Mouse (Mus musculus) neural tube, embryonic 12.5 days (tissue): Measurements from ENCODE around the gene Lsm14a. TPM values are rescaled to one million over a fixed set of nuclear protein-coding genes. Genes with fewer than 3 reads are reported as not detected.

Experiments used
- ATAC-seq: fragments of 200-750 bp; cut with Nextera tagmentation; 2 replicates; pipeline ENCODE4 v1.8.0; 2017; ENCODE audit warnings: low read depth, mild to moderate bottlenecking, moderate TSS enrichment, moderate library complexity; ENCODE audit not compliant: low FRiP score
- H3K27ac ChIP-seq: fragments of 300-500 bp; sonication (generic); 2 replicates; pipeline ENCODE4 v1.5.1; 2016
- H3K27me3 ChIP-seq: fragments of 300-500 bp; sonication (generic); replicated peaks from 2 replicates; pipeline ENCODE4 v1.6.1; 2016; ENCODE audit warnings: mild to moderate bottlenecking
- H3K36me3 ChIP-seq: fragments of 300-500 bp; sonication (generic); 2 replicates; pipeline ENCODE4 v1.6.1; 2016; ENCODE audit warnings: mild to moderate bottlenecking
- H3K4me1 ChIP-seq: fragments of 300-500 bp; sonication (generic); 2 replicates; pipeline ENCODE4 v1.6.1; 2016
- H3K4me2 ChIP-seq: fragments of 300-500 bp; sonication (generic); replicated peaks from 2 replicates; pipeline ENCODE4 v1.6.1; 2016; ENCODE audit warnings: mild to moderate bottlenecking
- H3K4me3 ChIP-seq: fragments of 300-500 bp; sonication (generic); 2 replicates; pipeline ENCODE4 v1.5.1; 2016
- H3K9ac ChIP-seq: fragments of 300-500 bp; sonication (generic); 2 replicates; pipeline ENCODE4 v1.6.1; 2016; ENCODE audit warnings: mild to moderate bottlenecking
- H3K9me3 ChIP-seq: fragments of 300-500 bp; sonication (generic); 2 replicates; pipeline ENCODE4 v1.6.1; 2016; ENCODE audit warnings: mild to moderate bottlenecking
- WGBS: fragments of 180-500 bp; shearing (Covaris S2); methylation state at CpG from one replicate; pipeline ENCODE4 v1.1.7; 2016; 5-methylcytosine and 5-hydroxymethylcytosine counted together
- polyA plus RNA-seq: library from polyadenylated mRNA; unstranded; fragments of >200 nt; fragmentation: Nextera tagmentation; extraction: Ambion mirVana; gene quantifications from 2 replicates; pipeline ENCODE4 v1.2.1, GENCODE M21; 2016

Gene Lsm14a
- polyA plus RNA-seq, 1 experiment from 2014 or later, result 101 TPM

DNA sequence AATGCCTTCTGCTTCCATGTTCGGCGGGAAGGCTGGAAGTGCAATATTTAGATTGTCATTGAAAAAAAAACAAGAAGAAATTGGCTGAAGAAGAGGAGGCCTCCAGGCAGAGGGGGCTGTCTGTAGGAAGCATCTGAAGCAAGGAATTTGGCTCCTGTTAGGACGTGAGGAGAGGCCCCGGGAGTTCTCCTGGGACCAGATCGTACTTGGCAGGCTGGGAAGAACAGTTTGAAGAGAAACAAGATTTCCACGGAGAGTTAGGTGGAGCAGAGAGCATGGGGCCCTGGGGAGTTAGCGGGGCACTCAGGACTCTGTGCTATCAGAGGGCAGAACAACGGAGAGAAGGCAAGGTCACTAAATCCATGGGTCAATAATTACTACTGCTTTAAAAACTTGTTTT is 69.8 kb downstream of the Lsm14a start:
- no peaks in the 10 kb centered on the region for H3K27me3 ChIP-seq
- H3K4me1 ChIP-seq, result peaks cover 5% of the 10 kb centered on the region
- H3K4me3 ChIP-seq, result no peak overlapping the region
- H3K4me2 ChIP-seq, result no peak overlapping the region
- no peak overlapping the region for H3K9ac ChIP-seq
- no peak for ATAC-seq
- H3K27ac ChIP-seq, result no peak overlapping the region
- 83% methylated on average over 8 of the region's 8 CpGs for WGBS
- H3K9me3 ChIP-seq, result peaks cover 8% of the 10 kb centered on the region
- no peaks in the 10 kb centered on the region for H3K36me3 ChIP-seq

DNA sequence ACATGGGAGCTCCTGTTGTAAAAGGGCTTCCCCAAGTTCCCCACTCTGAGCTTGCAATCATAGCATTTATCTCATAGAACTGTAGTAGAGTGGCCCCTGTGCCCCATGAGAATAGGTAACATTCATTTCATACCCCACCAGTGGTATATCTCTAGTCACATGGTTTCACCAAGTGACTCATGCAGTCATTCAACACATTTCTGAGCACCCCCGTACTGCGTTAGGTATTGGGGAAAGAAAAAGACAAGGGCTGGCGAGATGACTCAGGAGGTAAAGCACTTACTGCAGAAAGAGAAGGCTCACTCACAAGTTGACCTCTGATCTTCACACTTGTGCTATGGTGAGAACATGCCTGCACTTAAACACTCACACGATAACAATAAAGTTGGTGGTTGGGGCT is 71.2 kb downstream of the Lsm14a start:
- ATAC-seq, result no peak
- Histone ChIP-seq H3K27me3 (no peaks in the 10 kb centered on the region), H3K4me2 (no peak overlapping the region), H3K9me3 (peaks cover 8% of the 10 kb centered on the region), H3K27ac (no peak overlapping the region), H3K4me1 (peaks cover 5% of the 10 kb centered on the region), H3K36me3 (no peaks in the 10 kb centered on the region), H3K9ac (no peak overlapping the region), H3K4me3 (no peak overlapping the region)
- 94% methylated on average over 4 of the region's 4 CpGs for WGBS

GRCm38 (mm10) chr7:34321119-34321518 is 72.0 kb downstream of the Lsm14a start:
- H3K4me3 ChIP-seq, result no peak overlapping the region
- ATAC-seq, result no peak
- 79% methylated on average over 5 of the region's 5 CpGs for WGBS
- H3K27me3 ChIP-seq, result no peaks in the 10 kb centered on the region
- H3K36me3 ChIP-seq, result no peaks in the 10 kb centered on the region
- peaks cover 5% of the 10 kb centered on the region for H3K4me1 ChIP-seq
- no peak overlapping the region for H3K27ac ChIP-seq
- no peak overlapping the region for H3K4me2 ChIP-seq
- H3K9ac ChIP-seq, result no peak overlapping the region
- H3K9me3 ChIP-seq, result peaks cover 8% of the 10 kb centered on the region

- no peaks in the 10 kb centered on the region for H3K27me3 ChIP-seq
- 32% methylated on average over 3 of the region's 3 CpGs for WGBS
- no peak overlapping the region for H3K4me2 ChIP-seq
- H3K27ac ChIP-seq, result no peak overlapping the region
- no peak overlapping the region for H3K4me3 ChIP-seq
- ATAC-seq, result no peak
- no peak overlapping the region for H3K9ac ChIP-seq
- H3K9me3 ChIP-seq, result peaks cover 8% of the 10 kb centered on the region
- peaks cover 5% of the 10 kb centered on the region for H3K4me1 ChIP-seq
- no peaks in the 10 kb centered on the region for H3K36me3 ChIP-seq
Observed at GRCm38 (mm10) chr7:34319957-34320356, 73.2 kb downstream of the Lsm14a start.

GRCm38 (mm10) chr7:34319123-34319522 is 74.0 kb downstream of the Lsm14a start:
- peaks cover 5% of the 10 kb centered on the region for H3K4me1 ChIP-seq
- no peak overlapping the region for H3K27ac ChIP-seq
- H3K9me3 ChIP-seq, result peaks cover 1% of the 10 kb centered on the region
- 98% methylated on average over 2 of the region's 2 CpGs for WGBS
- no peak overlapping the region for H3K4me3 ChIP-seq
- H3K4me2 ChIP-seq, result no peak overlapping the region
- ATAC-seq, result no peak
- H3K36me3 ChIP-seq, result no peaks in the 10 kb centered on the region
- H3K27me3 ChIP-seq, result no peaks in the 10 kb centered on the region
- no peak overlapping the region for H3K9ac ChIP-seq

DNA sequence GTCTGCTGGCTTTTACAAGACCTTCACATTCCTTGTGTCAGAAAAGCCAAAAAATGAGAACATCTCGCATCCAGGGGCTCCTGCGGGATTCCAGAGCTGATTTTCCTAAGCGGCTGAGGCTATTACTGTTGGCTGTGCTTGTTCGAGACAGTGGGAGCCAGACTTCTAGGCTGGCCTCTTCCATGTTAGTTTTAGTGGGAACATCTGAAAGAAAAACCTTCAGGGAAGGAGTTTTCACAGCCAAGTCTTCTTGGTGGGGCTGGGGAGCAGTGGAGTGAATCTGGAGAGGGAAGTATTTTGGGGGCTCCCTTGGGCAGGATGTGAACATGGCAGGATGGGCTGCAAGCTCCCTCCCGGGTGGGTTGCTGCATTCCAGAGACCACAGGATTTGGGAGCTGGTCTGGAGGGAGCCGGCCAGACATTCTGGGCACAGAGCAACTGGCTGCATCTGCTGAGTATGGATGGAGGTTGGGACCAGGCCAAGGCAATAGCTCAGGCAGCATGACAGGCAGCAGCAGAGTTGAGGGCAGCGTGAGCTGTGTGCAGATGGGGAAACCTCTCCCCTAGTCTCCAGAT is 75.1 kb downstream of the Lsm14a start:
- H3K9ac ChIP-seq, result no peak overlapping the region
- no peak for ATAC-seq
- H3K36me3 ChIP-seq, result no peaks in the 10 kb centered on the region
- peaks cover 5% of the 10 kb centered on the region for H3K4me1 ChIP-seq
- no peak overlapping the region for H3K27ac ChIP-seq
- H3K4me3 ChIP-seq, result no peak overlapping the region
- H3K27me3 ChIP-seq, result no peaks in the 10 kb centered on the region
- no peak overlapping the region for H3K4me2 ChIP-seq
- WGBS, result 64% methylated on average over 7 of the region's 7 CpGs
- H3K9me3 ChIP-seq, result no peaks in the 10 kb centered on the region

DNA sequence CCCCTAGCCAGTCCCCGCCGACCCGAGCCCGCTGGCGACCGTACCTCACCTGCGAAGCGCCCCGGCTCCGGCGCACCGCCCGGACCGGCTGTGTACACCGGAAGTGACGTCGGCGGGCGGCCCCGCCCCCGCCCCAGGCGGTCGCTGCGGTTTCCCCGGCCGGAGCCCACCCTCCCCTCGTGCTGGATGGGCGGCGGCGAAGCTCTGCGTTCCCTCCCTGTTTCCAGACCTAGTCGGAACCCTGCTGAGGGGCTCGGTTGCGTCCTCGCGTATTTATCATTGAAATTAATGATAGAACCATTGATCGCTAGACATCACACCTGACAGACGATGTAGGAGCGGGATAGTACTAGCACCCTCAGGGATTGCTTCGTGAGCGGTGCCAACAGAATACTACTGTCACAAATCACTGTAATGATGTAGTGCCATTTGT is 79.7 kb downstream of the Lsm14a start, which contains the start of gene 4931406P16Rik:
TSS of gene 4931406P16Rik (minus strand) at position 109 of the 433 bp plus-strand sequence.
- WGBS, result under 1% methylated on average over 41 of the region's 41 CpGs
- no peaks in the 10 kb centered on the region for H3K36me3 ChIP-seq
- H3K4me3 ChIP-seq, result peak within 1 kb of the TSS; percentile 91
- H3K27me3 ChIP-seq, result no peaks in the 10 kb centered on the region
- H3K9me3 ChIP-seq, result no peaks in the 10 kb centered on the region
- peak within 1 kb of the TSS; percentile 82 for H3K4me2 ChIP-seq
- H3K27ac ChIP-seq, result peak within 1 kb of the TSS; percentile 69
- peak; percentile 91 for ATAC-seq
- H3K9ac ChIP-seq, result peak within 1 kb of the TSS; percentile 98
- H3K4me1 ChIP-seq, result peaks cover 6% of the 10 kb centered on the region; the same call in 1 of the 2 replicates

DNA sequence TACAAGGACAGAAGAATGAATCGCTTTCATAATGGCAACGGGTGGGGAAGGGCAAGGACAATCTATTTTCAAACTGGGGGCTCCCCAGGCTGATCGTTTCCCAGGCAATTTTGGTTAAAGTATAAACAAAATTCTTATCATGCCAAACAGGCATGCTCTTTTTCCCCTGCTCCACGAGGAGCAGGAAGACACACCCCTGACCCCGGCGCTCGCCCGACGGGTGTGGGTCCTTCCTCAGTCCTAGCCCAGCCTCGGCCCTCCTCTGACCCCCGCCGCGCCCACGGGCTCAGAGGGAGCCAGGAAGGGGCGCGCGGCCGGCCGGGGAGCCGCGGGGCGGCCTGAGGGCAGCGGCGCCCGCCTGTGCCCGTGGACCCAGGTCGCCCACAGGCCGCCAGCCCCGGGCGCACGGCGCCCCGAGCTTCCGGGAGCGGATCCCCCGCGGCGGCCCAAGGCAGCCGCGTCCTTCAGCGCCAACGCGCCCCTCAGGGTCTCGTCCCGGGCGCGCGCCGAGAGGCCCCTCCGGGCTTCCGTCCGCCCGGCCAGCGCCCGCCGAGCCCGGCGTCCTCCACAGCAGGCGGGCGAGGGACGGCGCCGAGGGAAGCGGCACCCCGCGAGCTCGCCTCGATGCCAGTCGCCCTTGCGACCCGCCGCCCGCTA is 80.2 kb downstream of the Lsm14a start:
- WGBS, result under 1% methylated on average over 71 of the region's 73 CpGs
- H3K9me3 ChIP-seq, result no peaks in the 10 kb centered on the region
- peak; percentile 89 for ATAC-seq
- H3K9ac ChIP-seq, result peak overlapping the region; percentile 98
- H3K36me3 ChIP-seq, result no peaks in the 10 kb centered on the region
- peaks cover 6% of the 10 kb centered on the region; the same call in 1 of the 2 replicates for H3K4me1 ChIP-seq
- peak overlapping the region; percentile 82 for H3K4me2 ChIP-seq
- H3K27ac ChIP-seq, result peak overlapping the region; percentile 69
- H3K27me3 ChIP-seq, result no peaks in the 10 kb centered on the region
- H3K4me3 ChIP-seq, result peak overlapping the region; percentile 91

- H3K4me1 ChIP-seq, result peaks cover 6% of the 10 kb centered on the region; the same call in 1 of the 2 replicates
- WGBS, result 90% methylated on average over 5 of the region's 5 CpGs
- no peak overlapping the region for H3K27ac ChIP-seq
- H3K9me3 ChIP-seq, result no peaks in the 10 kb centered on the region
- H3K4me2 ChIP-seq, result no peak overlapping the region
- ATAC-seq, result no peak
- no peak overlapping the region for H3K4me3 ChIP-seq
- no peaks in the 10 kb centered on the region for H3K27me3 ChIP-seq
- no peaks in the 10 kb centered on the region for H3K36me3 ChIP-seq
- H3K9ac ChIP-seq, result no peak overlapping the region
Observed at GRCm38 (mm10) chr7:34309186-34309764, 83.8 kb downstream of the Lsm14a start.

DNA sequence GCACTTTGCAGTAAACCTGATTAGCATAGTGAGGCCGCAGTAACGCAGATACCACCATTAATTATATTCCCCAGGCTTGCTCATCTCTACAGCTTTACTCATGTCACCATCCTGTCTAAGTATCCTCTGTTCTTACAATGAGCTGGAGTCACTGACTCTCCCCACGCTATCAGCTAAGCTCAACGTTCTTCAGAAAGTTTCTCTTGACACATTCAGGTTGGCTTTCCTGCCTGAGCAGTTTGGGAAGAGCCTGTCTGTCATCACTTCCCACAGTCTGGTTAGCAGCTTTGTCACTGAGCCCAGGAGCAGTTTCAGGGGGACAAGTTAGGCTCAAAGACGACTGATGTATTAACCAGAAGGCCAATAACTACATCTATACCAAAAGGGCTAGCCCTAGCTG is 84.5 kb downstream of the Lsm14a start:
- Histone ChIP-seq H3K36me3 (no peaks in the 10 kb centered on the region), H3K4me3 (no peak overlapping the region), H3K27ac (no peak overlapping the region), H3K4me2 (no peak overlapping the region), H3K4me1 (peaks cover 6% of the 10 kb centered on the region; the same call in 1 of the 2 replicates), H3K9ac (no peak overlapping the region), H3K27me3 (no peaks in the 10 kb centered on the region), H3K9me3 (no peaks in the 10 kb centered on the region)
- WGBS, result 84% methylated on average over 5 of the region's 5 CpGs
- ATAC-seq, result no peak

GRCm38 (mm10) chr7:34305454-34305853 is 87.7 kb downstream of the Lsm14a start:
- no peaks in the 10 kb centered on the region for H3K4me1 ChIP-seq
- ATAC-seq, result no peak
- no peak overlapping the region for H3K27ac ChIP-seq
- H3K4me3 ChIP-seq, result no peak overlapping the region
- 76% methylated on average over 4 of the region's 4 CpGs for WGBS
- H3K4me2 ChIP-seq, result no peak overlapping the region
- no peaks in the 10 kb centered on the region for H3K9me3 ChIP-seq
- no peaks in the 10 kb centered on the region for H3K27me3 ChIP-seq
- H3K9ac ChIP-seq, result no peak overlapping the region
- no peaks in the 10 kb centered on the region for H3K36me3 ChIP-seq

DNA sequence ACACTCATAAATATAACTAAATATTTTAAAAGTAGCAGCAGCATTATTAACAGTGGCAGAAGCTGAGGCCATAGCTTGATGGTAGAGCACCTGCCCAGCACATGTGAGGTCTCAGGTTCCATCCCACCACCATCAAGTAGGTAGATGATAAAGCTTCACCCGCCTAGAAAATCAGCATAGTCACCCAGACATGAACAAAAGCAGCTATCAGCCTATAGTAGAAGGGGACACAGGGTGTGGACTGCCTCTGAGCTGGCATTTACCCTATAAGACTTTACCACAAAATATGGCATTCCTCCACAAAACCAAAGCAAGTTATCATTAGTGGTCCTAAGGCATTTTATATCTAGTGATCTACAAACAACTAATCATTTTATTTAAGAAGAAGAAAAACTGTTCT is 90.5 kb downstream of the Lsm14a start:
- H3K27ac ChIP-seq, result no peak overlapping the region
- no peak for ATAC-seq

More for the DNA sequence above, 90.5 kb downstream of the Lsm14a start:
- no peaks in the 10 kb centered on the region for H3K27me3 ChIP-seq
- WGBS, result 86% methylated on average over 1 of the region's 1 CpGs
- no peaks in the 10 kb centered on the region for H3K36me3 ChIP-seq
- H3K4me3 ChIP-seq, result no peak overlapping the region
- H3K4me1 ChIP-seq, result no peaks in the 10 kb centered on the region
- H3K4me2 ChIP-seq, result no peak overlapping the region
- H3K9me3 ChIP-seq, result no peaks in the 10 kb centered on the region
- no peak overlapping the region for H3K9ac ChIP-seq
